Mouse (Mus musculus): ENCODE data around the gene Zfp84.
"Not testable (repeated sequence)": the region's sequence is repeated elsewhere in the genome, so short reads cannot be mapped to it uniquely, and the experiment has no call there.

The Zfp84 gene

DNA sequence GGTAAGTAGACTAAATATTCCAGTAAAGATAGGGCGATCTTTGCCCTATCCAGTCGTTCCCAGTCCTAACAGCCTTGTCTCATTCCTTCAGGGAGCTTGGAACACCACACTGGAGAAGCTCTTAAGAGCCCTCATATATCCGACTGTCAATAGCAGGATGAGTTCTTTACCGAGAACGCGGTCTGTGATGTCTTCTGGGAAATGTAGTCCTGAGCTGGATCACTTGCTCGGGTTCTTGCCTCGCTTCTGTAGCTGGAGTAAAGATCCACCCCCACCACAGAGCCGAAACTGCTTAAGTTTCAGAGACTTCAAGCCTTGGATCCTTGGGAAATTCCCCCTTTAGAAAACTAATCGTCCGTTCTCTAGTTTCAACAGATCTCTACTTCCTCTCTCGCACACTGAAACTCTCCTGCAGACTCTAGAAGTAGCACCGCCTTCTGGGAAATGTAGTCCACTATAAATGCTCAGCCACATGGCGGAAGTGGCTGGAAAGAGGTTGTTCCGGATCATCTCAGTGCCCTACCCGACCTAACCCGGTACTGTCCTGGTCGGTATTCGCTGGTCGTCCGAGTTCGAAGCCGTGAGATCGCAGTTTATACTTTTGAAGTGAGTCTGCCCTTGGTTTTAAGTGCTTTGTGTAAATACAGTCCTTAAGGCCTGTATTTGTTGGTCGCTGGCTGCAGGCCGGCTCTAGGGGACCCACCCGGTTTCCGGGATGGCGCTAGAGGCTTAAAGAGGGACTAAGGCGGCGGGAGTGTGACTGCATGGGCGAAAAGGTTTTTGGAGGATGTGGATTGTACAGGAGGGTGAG, at the start of gene Zfp84:
TSS of gene Zfp84 (plus strand) at position 463 of the 811 bp plus-strand sequence.
- peak; percentile 98 for DNase-seq

DNA sequence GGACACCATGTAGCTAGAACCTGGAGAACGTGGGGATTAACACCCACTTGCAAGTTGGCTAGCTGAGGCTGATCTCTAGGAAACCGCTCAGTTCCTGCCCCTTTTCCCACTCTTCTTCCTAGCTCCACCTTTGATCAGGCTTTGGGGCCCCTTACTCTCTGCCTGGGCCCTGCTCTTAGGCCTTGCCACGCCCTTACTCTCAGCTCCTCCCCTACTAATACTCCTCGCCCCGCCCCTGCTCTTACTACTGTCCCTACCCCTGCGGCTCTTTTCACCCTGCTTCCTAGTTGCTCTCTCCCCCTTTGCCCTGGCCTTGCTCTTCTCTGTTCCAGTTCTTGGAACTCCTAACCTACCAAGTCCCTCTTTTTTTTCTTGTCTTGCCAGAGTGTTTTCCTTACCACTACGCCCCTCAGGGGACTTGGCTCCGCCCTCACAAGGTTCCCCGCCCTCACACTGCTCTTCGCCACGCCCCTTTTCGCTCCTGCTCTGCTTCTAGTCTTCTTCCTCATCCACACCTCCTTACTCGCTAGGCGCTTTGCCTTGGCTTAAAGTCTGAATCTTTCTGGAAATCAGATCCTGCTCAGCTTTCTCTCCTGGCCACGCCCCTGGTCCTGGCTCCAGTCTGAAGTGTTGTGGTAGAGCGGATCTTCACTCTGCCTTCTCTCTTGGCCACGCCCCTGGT, 42.8 kb upstream of the Zfp84 start:
- DNase-seq, result peak; percentile 8

DNA sequence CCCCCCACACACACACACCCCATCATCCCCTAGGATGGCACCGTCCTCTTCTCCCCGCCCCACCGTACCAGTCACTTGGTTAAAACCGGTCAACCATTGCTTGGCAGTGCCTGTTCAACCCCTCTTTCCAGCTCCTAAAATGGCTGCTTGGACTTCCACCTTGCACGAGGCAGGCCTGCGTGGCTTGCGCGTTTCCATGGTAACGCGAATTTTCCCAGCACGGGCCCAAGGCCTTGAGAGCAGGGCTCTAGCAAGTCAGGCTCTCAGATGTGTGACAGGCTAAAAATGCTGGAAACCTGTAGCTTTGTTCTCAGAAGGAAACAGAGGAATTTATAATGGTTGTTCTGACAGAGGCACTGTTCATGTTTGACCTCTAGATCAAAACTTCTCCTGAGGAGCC, 41.5 kb upstream of the Zfp84 start, which contains the start of gene Catsperg2:
TSS of gene Catsperg2 (minus strand) at position 173 of the 400 bp plus-strand sequence.
- not testable (repeated sequence) for DNase-seq

DNA sequence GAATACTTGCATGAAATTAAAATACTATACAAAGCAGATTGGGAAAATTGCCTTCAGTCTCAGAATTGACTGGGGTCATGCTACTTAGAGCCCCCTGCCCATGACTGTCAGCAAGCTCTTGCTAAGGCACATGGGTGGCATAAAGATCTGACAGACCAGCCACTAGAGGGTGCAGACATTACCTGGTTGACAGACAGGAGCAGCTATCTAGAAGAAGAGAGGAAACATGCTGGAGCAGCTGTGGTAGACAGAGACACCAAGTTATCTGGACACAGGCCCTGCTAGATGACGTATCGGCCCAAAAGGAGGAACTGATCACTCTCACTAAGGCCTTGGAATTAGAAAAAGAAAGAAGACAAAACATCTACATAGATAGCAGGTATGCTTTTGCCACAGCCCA, 40.3 kb upstream of the Zfp84 start:
- peak; percentile 3 for DNase-seq

DNA sequence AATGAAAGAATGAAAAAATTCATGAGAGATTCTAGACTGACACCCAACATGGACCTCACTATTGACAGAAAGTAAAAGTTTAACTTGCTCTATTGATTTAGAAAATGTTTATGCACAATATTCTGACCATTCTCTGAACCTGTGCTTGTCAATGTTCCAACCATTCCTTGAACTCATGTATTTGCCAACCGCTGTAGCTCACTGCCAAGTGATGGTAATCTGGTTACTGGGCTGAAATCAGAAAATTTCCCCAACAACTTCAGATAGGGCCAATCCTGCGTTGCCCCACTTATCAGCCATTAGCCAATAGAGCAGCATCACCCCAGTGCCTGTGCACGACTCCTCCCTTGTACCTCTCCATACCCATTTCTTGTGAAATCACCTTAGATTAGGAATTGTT, 26.1 kb upstream of the Zfp84 start:
- no peak for DNase-seq

DNA sequence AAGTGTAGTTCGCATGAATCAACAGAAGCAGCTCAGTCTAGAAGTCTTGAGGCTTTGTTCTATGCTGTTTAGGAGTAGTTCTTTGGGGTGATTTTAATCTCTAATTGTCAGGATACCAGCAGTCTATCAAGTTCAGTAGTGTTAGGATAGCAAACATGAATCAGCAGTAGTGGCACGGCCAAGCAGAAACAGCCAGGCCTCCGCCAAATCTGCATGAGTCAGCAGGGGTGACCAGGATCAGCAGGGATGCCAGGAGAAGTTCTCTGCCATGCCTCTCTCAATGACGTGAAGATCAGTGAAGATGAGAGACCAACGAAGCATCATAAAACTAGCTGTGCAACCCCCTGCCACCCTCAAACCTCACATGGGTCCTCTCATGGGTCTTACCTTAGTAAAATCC, 7.9 kb upstream of the Zfp84 start:
- DNase-seq, result no peak

DNA sequence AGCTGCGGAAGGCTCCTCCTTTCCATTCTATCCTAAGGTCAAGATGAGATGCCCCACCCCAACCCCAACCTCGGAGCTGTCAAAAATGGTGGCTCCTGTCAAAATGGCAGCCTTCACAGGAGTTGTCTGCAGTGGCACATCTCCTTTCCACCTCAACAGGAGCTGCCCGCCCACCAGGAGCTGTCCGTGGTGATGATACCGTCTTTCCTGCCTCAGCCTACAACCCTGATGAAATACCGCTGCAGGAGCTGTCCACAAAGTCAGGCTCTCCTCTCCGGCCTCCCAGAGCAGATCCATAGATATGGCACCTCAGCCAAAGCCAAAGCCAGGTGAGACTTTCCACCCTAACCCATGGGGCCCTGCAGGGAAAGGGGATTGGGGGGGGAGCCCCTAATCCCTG, 3.6 kb upstream of the Zfp84 start:
- no peak for DNase-seq

DNA sequence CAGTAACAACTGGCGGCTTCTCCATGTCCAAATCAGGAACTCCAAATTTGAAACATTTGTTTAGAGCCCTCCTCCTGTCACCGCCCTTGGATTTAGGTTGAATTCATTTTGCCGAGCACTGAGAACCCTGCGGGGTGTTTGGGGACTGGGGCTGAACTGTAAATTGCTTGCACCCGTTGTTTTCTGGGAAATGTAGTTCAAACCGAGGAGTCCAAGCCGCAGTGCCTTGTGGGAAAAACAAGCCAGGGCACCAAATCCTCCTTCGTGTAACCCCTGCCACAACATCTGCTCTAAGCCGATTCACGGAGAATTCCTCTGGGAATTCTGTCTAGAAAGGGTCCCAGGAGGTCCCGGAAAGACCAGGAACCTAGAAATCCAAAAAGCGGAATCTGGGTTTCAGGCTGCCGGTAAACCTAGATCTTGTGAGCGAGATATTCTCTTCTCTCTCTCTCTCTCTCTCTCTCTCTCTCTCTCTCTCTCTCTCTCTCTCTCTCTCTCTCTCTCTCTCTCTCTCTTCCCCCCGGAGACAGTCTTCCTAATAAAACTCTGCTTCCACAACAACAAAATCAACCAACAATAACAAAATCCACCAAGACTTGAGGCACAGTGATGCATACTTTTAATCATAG, 1.2 kb upstream of the Zfp84 start:
- peak; percentile 92 for DNase-seq

DNA sequence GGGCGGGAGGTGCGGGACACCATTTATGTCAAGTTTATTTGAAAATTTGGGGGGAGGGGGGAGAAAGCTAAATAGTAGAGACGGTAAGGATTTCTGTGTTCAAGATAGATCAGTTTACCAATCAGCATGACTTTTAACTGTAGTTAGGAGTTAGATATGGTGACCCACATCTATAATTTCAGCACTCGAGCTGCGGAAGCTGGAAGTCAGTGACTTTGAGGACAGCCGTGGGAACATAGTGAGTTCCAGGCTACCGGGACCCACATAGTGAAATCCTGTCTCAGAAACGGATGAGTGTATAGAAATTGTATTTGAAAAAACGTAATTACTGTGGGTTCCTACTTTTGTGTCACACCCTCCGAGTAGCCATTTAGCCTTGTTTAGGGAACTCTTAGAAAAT, 628 bp downstream of the Zfp84 start:
- DNase-seq, result no peak

DNA sequence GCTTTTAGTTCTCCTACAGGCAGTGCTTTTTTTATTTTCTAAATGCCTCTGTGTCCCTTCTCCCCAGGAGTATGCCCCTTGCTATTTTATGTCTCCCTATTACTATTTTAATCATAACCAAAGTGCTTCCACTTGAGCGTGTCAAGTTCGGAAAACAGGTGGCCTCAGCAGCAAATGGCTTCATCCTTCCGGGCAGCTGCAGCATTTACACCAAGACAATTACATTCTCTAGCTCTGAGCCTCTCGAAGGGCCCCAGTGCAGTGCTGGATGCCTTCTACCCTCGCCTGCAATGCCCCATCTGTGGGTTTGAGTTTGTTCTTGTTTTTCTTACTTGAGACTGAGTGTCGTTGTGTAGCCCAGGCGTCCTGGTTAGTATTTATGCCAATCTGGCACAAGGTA, 5.2 kb downstream of the Zfp84 start:
- no peak for DNase-seq

DNA sequence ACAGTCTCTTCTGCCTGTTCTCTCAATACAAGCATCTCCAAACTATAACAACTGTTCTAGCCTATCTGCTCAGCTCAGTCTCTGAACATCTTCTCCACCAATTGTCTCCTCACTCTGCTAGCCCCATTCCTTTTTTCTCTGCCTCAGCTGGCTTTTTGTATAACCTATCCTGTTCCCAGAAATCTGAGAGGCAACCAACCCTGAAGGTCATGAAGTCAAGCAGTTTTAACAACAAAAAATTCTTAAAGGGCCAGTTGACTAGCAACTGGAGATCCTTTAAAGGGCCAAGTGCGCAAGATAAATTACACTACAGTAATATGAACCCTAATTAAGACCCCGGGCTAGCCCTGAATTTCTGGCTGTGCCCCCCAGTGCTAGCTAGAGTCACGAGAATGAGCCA, 6.0 kb downstream of the Zfp84 start:
- no peak for DNase-seq

DNA sequence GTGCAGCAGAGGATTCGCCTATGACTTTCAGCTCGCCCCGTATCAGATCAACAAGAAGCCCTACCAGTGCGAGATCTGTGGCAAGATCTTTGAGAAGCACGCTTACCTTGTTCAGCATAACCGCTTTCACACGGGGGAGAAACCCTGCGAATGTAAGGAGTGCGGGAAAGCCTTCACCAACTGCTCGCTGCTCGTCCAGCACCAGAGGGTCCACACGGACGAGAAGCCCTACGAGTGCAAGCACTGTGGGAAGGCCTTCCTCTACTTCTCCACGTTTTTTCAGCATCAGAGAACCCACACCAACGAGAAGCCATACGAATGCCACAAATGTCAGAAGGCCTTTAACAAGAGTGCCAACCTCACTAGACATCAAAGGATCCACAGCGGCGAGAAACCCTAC, 8.2 kb downstream of the Zfp84 start:
- no peak for DNase-seq

DNA sequence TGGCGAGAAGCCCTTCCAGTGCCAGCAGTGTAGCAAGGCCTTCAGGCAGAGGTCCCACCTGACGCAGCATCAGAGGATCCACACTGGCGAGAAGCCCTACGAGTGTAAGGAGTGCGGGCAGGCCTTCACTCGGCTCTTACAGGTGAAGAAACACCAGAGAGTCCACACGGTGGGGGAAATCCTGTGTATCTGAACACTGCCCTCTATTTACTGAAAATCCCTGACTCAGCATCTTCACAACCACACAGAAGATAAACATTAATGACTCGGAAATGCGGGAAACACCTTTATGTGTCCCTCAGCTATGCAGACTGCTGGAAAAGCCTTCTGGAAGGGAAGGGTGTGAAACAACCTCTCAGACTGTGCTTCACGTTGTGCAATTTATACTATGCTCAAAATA, 9.0 kb downstream of the Zfp84 start:
- DNase-seq, result no peak

DNA sequence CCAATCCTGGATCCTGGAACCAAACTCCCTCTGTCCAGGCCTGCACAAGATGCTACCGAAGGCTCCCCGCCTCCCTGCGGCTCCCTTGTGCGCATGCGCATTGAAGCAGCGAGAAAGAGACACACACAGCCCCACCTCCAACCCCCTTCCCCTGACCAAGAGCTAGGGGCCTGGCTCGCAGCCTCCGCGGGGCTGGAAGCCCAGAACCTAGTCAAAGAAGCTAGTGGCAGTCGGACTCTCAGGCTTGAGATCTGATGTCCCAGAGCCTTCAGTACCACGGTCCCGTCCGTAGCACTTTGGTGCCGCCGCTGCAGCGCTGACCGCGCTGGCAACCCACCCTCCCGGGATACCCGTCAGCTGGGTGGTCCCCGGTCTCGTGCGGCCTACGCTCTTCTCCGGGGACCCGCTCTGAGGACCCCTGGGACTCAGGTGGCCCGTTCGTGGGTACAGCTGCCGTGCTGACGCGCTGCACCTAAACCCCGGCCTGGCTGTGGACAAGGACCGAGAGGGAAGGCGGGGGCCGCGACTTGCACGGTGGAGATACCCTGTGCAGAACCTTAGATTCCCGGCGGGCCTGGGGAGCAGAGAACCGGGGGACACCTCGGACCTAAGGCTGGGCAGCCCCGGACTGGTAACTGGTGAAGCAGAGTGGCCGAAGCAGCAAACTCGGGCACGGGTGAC, 15.7 kb downstream of the Zfp84 start, which contains the start of gene Zfp30:
TSS of gene Zfp30 (plus strand) at position 128 of the 681 bp plus-strand sequence.
- peak; percentile 97 for DNase-seq

DNA sequence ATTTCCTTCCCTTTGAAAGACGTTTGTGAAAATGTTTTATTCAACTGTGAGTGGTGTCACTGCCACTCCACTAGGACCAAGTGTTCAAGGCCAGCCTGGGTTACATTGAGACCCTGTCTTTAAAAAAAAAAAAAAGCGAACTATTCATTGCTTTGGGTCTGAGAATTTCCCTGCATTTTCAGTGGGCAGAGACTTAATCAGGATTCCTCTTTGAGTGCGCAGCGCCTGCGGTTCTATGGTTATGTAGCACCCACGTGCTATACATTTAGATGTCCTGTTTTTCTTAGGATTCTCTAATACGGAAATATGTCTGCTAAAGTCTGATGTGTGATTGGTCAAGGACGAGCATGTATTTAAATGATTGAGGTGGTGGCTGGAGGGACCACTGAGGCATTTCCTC, 16.7 kb downstream of the Zfp84 start:
- no peak for DNase-seq

DNA sequence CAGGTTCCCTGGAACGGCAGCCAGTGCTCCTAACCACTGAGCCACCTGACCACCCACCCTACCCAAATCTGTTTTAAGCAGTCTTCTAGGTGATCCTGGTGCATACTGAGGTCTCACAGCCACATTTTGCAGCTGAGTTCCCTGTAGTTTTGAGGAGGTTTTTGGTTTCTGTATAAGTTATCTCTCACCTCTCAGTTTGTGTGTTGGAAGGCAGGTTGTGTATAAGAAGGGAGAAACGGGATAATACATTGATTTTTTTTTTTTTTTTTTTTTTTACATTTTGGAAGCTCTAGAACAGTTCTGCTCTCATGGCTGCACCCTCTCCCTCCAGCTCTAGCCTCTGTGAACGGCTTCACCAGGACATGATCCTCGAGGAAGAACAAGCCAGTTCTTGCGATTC, 17.5 kb downstream of the Zfp84 start:
- DNase-seq, result no peak

DNA sequence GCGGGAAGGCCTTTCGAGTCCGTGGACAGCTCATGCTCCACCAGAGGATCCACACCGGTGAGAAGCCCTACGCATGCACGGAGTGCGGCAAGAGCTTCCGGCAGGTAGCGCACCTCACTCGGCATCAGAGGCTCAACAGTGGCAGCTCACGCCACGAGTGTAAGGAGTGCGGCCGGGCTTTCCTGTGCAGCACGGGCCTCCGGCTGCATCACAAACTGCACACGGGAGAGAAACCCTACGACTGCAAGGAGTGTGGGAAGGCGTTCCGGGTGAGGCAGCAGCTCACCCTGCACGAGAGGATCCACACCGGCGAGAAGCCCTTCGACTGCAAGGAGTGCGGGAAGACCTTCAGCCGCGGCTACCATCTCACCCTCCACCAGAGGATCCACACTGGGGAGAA, 24.6 kb downstream of the Zfp84 start:
- no peak for DNase-seq

DNA sequence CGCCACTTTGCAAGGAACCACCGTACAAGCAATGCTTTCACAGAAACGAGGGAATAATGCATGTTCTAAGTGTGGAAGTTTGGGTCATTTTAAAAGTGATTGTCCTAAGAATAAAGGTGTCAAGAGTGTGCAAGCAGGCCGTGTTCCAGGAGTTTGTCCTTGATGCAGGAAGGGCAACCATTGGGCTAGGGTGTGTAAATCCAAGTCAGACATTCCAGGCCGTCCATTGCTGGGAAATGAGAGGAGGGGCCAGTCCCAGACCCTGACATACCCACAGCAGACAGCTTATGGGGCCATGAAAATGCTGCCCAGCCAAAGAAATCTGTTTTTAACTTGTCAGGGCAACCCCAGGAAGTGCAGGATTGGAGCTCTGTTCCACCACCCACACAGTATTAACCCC, 38.7 kb downstream of the Zfp84 start:
- no peak for DNase-seq

DNA sequence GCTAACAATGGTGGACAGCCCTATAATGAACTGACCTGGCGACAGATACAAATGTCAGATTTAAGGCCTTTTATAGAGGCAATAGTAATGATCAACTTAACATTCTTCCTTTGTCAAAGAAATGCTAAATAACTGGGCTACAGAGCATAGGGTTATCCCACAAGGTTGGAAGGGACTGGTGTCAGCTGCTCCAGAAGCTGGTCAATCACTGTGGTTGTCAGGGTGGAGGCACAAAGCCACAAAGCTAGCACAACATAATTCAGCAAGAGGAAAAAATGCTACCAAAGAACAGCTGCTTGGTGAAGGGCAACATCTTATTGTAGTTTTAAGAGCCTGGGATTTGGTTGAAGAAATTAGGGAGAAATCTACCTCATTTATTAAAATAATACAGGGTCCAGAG, 43.9 kb downstream of the Zfp84 start:
- DNase-seq, result no peak

DNA sequence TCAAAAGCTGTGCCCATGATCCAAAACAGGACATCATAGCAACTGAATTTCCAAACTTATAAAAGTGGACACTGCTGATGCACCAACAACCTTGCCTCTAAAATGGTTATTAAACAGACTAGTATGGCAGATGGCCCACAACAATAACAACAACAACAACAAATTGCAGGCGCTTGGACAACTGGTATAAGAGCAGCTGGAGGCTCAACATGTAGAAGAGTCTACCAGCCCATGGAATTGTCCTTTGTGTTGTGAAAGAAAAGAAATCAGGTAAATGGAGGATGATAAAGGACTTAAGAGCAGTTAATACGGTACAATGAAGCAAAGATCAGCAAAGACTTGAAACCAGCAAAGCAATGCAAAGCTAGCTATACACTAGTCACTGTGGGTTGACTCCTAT, 46.0 kb downstream of the Zfp84 start:
- DNase-seq, result no peak

DNA sequence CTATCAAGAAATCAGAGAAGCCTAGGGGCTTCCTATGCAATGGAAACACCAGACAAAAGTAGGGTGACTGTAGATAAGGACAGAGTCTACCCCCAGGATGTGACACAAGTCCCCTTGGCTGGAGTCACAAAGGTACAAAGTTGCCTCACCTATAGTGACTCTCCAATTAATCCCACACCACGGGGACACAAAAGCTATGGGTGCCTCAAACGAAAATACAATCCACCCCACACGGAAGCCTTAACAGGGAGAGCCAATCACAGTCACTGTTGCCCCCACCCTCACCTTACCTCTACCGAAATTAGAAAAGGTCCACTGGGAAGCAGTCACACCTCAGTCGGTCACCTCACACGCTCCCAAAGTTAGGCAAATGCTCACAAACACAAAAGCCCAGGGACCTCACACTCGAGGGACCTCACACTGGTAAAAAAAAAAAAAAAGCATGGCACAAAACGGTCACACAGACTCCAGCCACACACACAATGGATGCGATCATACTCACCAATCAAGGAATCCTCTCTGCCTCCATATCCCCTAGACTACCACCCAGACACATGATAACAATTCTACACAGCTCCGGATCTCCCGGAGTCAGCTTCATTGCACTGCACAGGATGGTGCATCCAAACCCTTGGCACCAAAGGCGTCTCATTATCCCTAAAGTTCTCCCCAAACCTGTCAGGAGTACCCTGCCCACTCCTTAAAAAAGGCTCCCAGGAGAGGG, 46.9 kb downstream of the Zfp84 start:
- no peak for DNase-seq

DNA sequence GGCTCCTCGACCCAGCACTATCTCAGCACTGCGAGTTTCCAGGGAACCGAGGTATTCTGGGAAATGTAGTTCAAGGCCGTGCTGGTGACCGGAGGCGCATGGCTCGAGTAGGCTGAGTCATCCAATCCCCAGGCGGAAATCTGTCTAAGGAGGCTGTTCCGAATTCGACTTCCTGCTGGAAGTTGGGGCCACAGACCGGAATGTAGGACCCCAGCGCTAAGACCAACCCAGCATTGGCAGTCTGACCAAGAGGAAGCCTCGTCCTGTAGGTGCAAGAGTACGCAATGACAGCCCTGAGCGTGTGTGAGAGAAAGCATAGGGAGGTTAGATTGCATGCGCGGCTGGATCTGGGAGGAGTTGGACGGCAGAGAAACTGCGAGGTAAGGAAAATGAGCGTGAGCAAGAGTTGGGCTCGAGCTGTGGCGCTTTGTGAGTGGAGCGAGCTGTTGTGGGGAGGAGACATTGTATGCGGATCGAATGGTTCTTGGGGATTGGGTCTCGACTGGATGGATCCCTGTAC, 47.6 kb downstream of the Zfp84 start, which contains the start of gene Zfp790:
TSS of gene Zfp790 (plus strand) at position 205 of the 520 bp plus-strand sequence.
- DNase-seq, result peak; percentile 97

Measured in retina, postnatal 1 day (tissue).